Mouse (Mus musculus) C2C12 (cell line): ENCODE measurements around the gene Gde1.

Experiments used
- CTCF ChIP-seq: IDR thresholded peaks from one replicate; pipeline ENCODE4 v1.5.1; 2011; ENCODE audit not compliant: control insufficient read depth, insufficient read depth, insufficient read length
- FOSL1 ChIP-seq: IDR thresholded peaks from one replicate; pipeline ENCODE4 v1.8.0; 2011; ENCODE audit warnings: mild to moderate bottlenecking, low read length; ENCODE audit not compliant: poor library complexity, insufficient read depth, severe bottlenecking
- USF1 ChIP-seq: IDR thresholded peaks from one replicate; pipeline ENCODE4 v1.6.1; 2011; ENCODE audit warnings: low read depth, mild to moderate bottlenecking, control low read depth, moderate library complexity

DNA sequence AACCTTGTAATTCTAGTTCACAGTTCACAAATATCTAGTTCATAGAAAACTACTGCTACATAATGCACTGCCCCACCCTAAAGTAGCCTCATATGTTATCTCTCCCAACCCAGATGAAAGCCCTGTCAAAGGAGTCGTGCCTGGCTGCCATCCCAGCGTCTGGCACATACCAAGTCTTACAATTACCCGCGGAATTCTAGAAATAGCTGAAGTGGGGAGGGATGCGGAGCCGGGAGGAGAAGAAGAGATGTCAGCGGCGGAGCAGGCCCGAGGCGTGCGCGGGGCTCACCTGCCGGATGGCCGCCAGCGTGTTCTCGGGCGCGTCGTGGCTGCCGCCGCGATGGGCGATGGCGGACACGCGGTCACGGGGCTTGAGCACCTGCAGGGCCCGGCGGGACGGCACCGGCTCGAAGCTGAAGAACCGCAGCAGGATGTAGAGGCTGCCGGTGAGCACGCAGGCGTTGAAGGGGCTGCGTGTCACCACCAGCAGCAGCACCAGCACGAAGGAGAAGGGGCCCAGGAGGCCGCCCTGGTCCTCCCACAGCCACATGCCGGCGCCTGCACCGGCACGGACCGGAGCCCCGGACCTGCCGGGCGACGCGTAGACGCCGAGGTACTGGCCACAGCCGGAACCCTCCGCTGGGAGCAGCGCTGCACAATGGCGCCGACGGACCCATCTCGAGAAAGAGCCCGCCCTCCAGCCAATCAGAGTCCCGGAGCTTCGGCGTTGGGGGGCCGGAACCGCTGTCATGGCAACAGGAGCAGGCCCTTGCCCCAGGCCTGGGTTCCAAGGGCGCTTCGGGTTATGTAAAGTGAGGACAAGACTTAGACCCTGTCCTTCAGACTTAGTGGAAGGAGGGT is at the start of gene Gde1:
- TF ChIP-seq FOSL1 (no peak), CTCF (no peak), USF1 (no peak)
